ENCODE assay signal across 11 mouse cellular contexts in genomic region chr10:19170596-19170995, GRCm38 (mm10).
A peak's percentile ranks its signal among the peaks of the same experiment; 100 is the strongest.
DNase-seq lines count a peak whose midpoint lies in the region; ATAC-seq and TF ChIP-seq lines count a peak whose summit lies in the region.
"Had no signal": no experiment of that assay in that cellular context is flagged by ENCODE, and none has a peak within 500 bp of the region (broad histone marks: within the 10 kb centered on the region; RNA-seq: fewer than 3 reads in every experiment).

No protein-coding gene starts in this region.

- H3K36me3 ChIP-seq in kidney, embryonic 15.5 days, result no peaks in the 10 kb centered on the region
- H3K36me3 ChIP-seq in kidney, postnatal 0 days (ENCODE audit: insufficient read depth, low read length), result no peaks in the 10 kb centered on the region
- H3K36me3 ChIP-seq: embryonic facial prominence, embryonic 12.5 days had no signal

- no peak overlapping the region for H3K4me3 ChIP-seq in kidney, embryonic 15.5 days (replicated peaks)
- no peak overlapping the region for H3K4me3 ChIP-seq in kidney, postnatal 0 days (replicated peaks; ENCODE audit: low read depth, low read length)
- H3K4me3 ChIP-seq: embryonic facial prominence, embryonic 12.5 days had no signal

- no peaks in the 10 kb centered on the region; the same call in 1 of the 2 replicates for H3K9me3 ChIP-seq in kidney, embryonic 15.5 days (replicated peaks)
- no peaks in the 10 kb centered on the region for H3K9me3 ChIP-seq in kidney, postnatal 0 days (replicated peaks; ENCODE audit: low read length)
- H3K9me3 ChIP-seq: embryonic facial prominence, embryonic 12.5 days had no signal

- 35% methylated on average over 4 of the region's 4 CpGs for WGBS in kidney, embryonic 15.5 days
- WGBS in kidney, postnatal 0 days, result 23% methylated on average over 4 of the region's 4 CpGs

- no peak overlapping the region for H3K4me2 ChIP-seq in kidney, embryonic 15.5 days
- no peak overlapping the region for H3K4me2 ChIP-seq in kidney, postnatal 0 days (ENCODE audit: low read length)
- H3K4me2 ChIP-seq: embryonic facial prominence, embryonic 12.5 days; liver, embryonic 11.5 days had no signal

- TF ChIP-seq CTCF in kidney, postnatal 0 days (IDR thresholded peaks at IDR 0.05; ENCODE audit: low read depth), result no peak

- DNase-seq in kidney, adult 11 months, result no peak
- peak; percentile 54 for DNase-seq in CD4-positive, CD25-positive, alpha-beta regulatory T cell, adult 2 months (ENCODE audit: low read depth, low spot score)
- DNase-seq in kidney, postnatal 0 days (ENCODE audit: low spot score), result peak; percentile 78
- DNase-seq in neural tube, embryonic 10.5 days (ENCODE audit: extremely low spot score, low spot score), result no peak
- DNase-seq in urinary bladder, postnatal 25 days (ENCODE audit: low spot score), result no peak
- DNase-seq in cerebellum, adult 18-20 months, result no peak

- H3K4me1 ChIP-seq in kidney, embryonic 15.5 days, result peaks cover 7% of the 10 kb centered on the region
- peaks cover 20% of the 10 kb centered on the region for H3K4me1 ChIP-seq in kidney, postnatal 0 days (replicated peaks; ENCODE audit: insufficient read depth, low read length)

- 0 out of 2 replicates have a peak overlapping the region, but pooled peaks have one; percentile 10 for H3K27ac ChIP-seq in kidney, embryonic 15.5 days
- H3K27ac ChIP-seq in kidney, postnatal 0 days, result peak overlapping the region; percentile 25; the same call in 1 of the 2 replicates
- H3K27ac ChIP-seq: embryonic facial prominence, embryonic 12.5 days had no signal

- ATAC-seq in kidney, embryonic 15.5 days (replicated peaks; ENCODE audit: low FRiP score), result no peak
- ATAC-seq in activated CD4-positive, CD25-positive, alpha-beta regulatory T cell, adult 4 months, result peak; percentile 34
- no peak for ATAC-seq in kidney, postnatal 0 days (replicated peaks; ENCODE audit: low FRiP score, low read depth)
- ATAC-seq: Patski had no signal

- H3K9ac ChIP-seq in kidney, embryonic 15.5 days, result no peak overlapping the region
- H3K9ac ChIP-seq in kidney, postnatal 0 days (ENCODE audit: low read depth, low read length), result no peak overlapping the region
- H3K9ac ChIP-seq: embryonic facial prominence, embryonic 12.5 days had no signal

- H3K27me3 ChIP-seq in kidney, embryonic 15.5 days, result no peaks in the 10 kb centered on the region
- no peaks in the 10 kb centered on the region for H3K27me3 ChIP-seq in kidney, postnatal 0 days (ENCODE audit: insufficient read depth, low read length)
- H3K27me3 ChIP-seq: embryonic facial prominence, embryonic 12.5 days; Patski had no signal

Comparison
In these comparisons a context has a peak if more than half of its experiments do, and no peak if none do; other contexts are left out.
1. DNase-seq: peak in CD4-positive, CD25-positive, alpha-beta regulatory T cell, adult 2 months (single experiment) and kidney, postnatal 0 days (single experiment); none in kidney, adult 11 months (single experiment), neural tube, embryonic 10.5 days (single experiment), urinary bladder, postnatal 25 days (single experiment) and cerebellum, adult 18-20 months (0 of 2).